Mouse (Mus musculus) heart, embryonic 16.5 days (tissue): ENCODE results near the gene Maea. TPM values are rescaled to one million over a fixed set of nuclear protein-coding genes. Genes with fewer than 3 reads are reported as not detected.

ENCODE experiments used
- ATAC-seq: fragments of 200-750 bp; cut with Nextera tagmentation; replicated peaks from 2 replicates; pipeline ENCODE4 v1.8.0; 2017; ENCODE audit warnings: moderate number of reproducible peaks; ENCODE audit not compliant: insufficient read depth, low FRiP score; ENCODE audit errors: extremely low read depth
- H3K27ac ChIP-seq: fragments of 300-500 bp; sonication (generic); 2 replicates; pipeline ENCODE4 v1.5.1; 2014; ENCODE audit warnings: mild to moderate bottlenecking, low read length, control low read depth, moderate library complexity
- H3K27me3 ChIP-seq: fragments of 300-500 bp; sonication (generic); 2 replicates; pipeline ENCODE4 v1.6.1; 2014; ENCODE audit warnings: low read length, mixed read lengths; ENCODE audit not compliant: control insufficient read depth, insufficient read depth
- H3K36me3 ChIP-seq: fragments of 300-500 bp; sonication (generic); 2 replicates; pipeline ENCODE4 v1.6.1; 2014; ENCODE audit not compliant: control insufficient read depth, insufficient read depth
- H3K4me1 ChIP-seq: fragments of 300-500 bp; sonication (generic); 2 replicates; pipeline ENCODE4 v1.6.1; 2014; ENCODE audit warnings: low read length, mixed read lengths; ENCODE audit not compliant: control insufficient read depth, insufficient read depth
- H3K4me2 ChIP-seq: fragments of 300-500 bp; sonication (generic); 2 replicates; pipeline ENCODE4 v1.6.1; 2014; ENCODE audit warnings: low read depth, mild to moderate bottlenecking, control low read depth, low read length
- H3K4me3 ChIP-seq: fragments of 300-500 bp; sonication (generic); 2 replicates; pipeline ENCODE4 v1.5.1; 2014; ENCODE audit warnings: mild to moderate bottlenecking, control low read depth, low read length
- H3K9ac ChIP-seq: fragments of 300-500 bp; sonication (generic); 2 replicates; pipeline ENCODE4 v1.6.1; 2014; ENCODE audit warnings: low read length, control low read depth
- H3K9me3 ChIP-seq: fragments of 300-500 bp; sonication (generic); replicated peaks from 2 replicates; pipeline ENCODE4 v1.6.1; 2016; ENCODE audit warnings: low read length; ENCODE audit not compliant: control insufficient read depth
- WGBS: fragments of 180-500 bp; shearing (Covaris S2); extraction: QIAGEN DNeasy Blood & Tissue Kit; methylation state at CpG from one replicate; pipeline ENCODE4 v1.1.7; 2014; 5-methylcytosine and 5-hydroxymethylcytosine counted together
- polyA plus RNA-seq: library from polyadenylated mRNA; unstranded; fragments of >200 nt; fragmentation: Nextera tagmentation; extraction: Ambion mirVana; gene quantifications from 2 replicates; pipeline ENCODE4 v1.2.1, GENCODE M21; 2015

Gene Maea
- polyA plus RNA-seq, 1 experiment from 2014 or later: 145 TPM

DNA sequence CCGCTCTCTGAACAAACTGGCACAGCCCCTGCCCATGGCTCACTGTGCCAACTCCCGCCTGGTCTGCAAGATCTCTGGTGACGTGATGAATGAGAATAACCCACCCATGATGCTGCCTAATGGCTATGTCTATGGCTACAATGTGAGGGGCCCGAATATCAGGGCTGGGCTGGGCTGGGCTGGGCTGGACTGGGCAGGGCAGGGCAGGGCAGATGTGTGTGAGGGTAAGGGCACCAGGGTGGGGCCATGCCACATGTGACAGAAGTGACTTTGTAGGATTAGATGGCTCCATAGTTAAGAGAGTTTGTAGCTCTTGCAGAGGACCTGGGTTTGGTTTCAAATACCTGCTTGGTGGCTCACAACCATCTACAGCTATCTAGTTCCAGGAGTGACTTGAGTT, 36.4 kb downstream of the Maea start:
- Histone ChIP-seq H3K27ac (no peak overlapping the region), H3K4me2 (no peak overlapping the region), H3K27me3 (no peaks in the 10 kb centered on the region), H3K9me3 (no peaks in the 10 kb centered on the region), H3K9ac (no peak overlapping the region), H3K36me3 (peaks cover 45% of the 10 kb centered on the region), H3K4me1 (no peaks in the 10 kb centered on the region), H3K4me3 (no peak overlapping the region)
- ATAC-seq: no peak
- 89% methylated on average over 4 of the region's 4 CpGs for WGBS

DNA sequence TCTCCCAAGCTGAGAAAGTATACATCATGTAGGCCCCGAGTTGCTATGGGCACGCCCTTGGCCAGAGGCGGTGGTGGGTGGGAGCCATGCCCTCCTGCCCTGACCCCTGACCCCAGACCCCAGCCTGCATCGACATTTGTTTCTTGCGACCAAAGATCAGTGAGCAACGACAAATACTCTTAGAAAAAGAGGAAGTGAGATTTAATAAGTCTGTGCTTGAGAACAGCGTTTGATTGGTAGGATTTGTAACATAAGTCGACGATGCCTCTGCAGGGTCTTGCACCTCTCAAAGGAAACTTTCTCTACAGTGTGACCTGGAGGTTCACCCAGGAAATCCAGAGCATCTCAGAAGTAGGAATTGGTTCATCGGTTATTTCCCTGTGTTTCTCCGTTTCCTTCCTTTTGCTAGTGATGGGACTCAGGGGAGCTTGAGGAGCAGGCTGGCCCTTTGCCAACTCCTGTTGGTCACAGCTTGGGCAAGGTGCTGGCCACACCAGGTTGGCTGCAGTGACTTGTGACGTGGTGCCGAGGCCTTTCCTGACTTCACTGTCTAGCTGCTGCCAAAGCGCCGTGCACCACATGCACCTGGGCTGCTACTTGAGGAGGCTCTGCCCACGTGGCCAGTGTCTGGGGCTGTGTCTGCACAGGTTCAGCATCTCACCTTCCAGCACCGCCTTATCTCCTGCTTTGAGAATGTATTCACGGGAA, 37.2 kb downstream of the Maea start:
- ATAC-seq: no peak
- Histone ChIP-seq H3K9me3 (no peaks in the 10 kb centered on the region), H3K9ac (no peak overlapping the region), H3K4me3 (no peak overlapping the region), H3K4me1 (no peaks in the 10 kb centered on the region), H3K27ac (no peak overlapping the region), H3K4me2 (no peak overlapping the region), H3K27me3 (no peaks in the 10 kb centered on the region), H3K36me3 (peaks cover 39% of the 10 kb centered on the region)
- WGBS: 81% methylated on average over 18 of the region's 18 CpGs

DNA sequence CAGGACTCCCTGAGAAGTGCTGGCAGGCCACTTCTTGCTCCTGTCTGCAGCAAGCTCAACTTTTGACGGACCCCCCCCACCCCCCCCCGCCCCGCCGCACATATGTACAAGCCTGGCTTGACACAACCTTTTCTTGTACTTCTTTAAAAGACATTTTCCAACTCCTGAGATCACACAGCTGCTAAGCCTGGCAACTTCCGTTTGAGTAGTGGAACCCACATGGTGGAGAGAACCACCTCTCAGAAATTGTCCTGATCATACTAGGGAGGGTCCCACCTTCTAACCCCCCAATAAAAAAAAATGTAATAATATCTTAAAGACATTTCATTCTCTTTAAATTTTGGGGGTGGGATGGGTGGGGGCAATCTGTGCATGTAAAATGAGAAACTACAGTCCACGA, 41.9 kb downstream of the Maea start:
- Histone ChIP-seq H3K4me2 (peak overlapping the region; percentile 82; the same call in 1 of the 2 replicates), H3K36me3 (peaks cover 20% of the 10 kb centered on the region), H3K27me3 (no peaks in the 10 kb centered on the region), H3K9me3 (no peaks in the 10 kb centered on the region), H3K4me1 (peaks cover 4% of the 10 kb centered on the region), H3K27ac (no peak overlapping the region), H3K9ac (no peak overlapping the region), H3K4me3 (no peak overlapping the region; the same call in 1 of the 2 replicates)
- 39% methylated on average over 6 of the region's 6 CpGs for WGBS
- no peak for ATAC-seq

DNA sequence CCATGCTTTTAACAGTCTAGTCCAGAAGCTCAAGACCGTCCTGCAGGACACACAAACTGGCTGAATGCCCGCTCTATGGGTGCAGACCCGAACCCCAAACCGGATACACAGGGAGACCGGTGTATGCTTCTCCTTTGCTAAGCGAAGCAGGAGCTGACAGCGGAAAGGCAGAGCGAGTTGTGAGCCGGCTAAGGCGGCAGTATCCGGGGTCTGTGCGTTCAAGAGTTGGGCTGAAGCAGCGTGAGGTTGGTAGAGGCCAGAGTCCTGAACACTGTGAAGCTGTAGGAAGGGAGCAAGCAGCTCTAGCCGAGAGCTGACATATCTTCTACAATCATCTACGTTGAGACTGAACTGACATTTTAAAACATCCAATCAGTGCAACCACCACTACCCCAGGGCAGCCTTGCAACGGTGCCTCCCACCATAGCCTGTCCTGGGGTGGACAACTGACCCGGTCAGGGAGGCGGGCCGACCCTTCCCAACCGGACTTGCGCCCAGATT, 42.5 kb downstream of the Maea start:
- Histone ChIP-seq H3K9ac (peak overlapping the region; percentile 80), H3K4me3 (peak overlapping the region; percentile 67), H3K9me3 (no peaks in the 10 kb centered on the region), H3K4me2 (peak overlapping the region; percentile 82), H3K36me3 (peaks cover 13% of the 10 kb centered on the region), H3K4me1 (peaks cover 4% of the 10 kb centered on the region), H3K27me3 (no peaks in the 10 kb centered on the region), H3K27ac (peak overlapping the region; percentile 97)
- peak; percentile 34 for ATAC-seq
- WGBS: 1% methylated on average over 21 of the region's 21 CpGs

DNA sequence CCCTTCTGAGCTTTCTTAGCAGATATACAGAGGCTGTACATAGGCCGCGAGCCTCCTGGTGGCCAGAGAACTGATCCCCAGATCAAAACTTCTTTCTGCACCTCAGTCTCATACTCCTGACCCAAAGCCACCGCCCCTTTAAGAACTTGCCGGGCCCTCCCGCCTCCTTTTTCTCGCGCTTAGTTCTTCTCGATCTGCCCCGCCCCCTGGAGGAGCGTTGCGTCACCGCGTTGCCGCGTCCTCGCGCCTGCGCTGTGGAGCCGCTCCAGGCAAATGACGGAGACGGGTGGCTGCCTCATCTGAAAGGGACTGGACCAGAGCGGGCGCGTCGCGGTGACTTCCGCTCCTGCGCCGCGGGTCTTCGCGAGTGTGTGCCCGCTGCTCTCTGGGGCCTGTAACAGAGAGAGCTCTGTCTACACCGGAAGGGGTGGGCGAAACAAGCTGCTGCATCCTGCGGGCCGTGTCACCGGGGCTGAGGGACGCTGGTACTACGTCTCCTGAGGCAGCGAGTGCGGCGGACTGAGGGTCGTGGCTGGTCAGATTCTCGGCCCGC, 43.1 kb downstream of the Maea start, which contains the start of gene Uvssa:
Gene Uvssa (plus strand): TSS at position 248 of the 553 bp plus-strand sequence.
- Histone ChIP-seq H3K9me3 (no peaks in the 10 kb centered on the region), H3K4me3 (peak within 1 kb of the TSS; percentile 67), H3K36me3 (peaks cover 8% of the 10 kb centered on the region; the same call in 1 of the 2 replicates), H3K4me1 (peaks cover 4% of the 10 kb centered on the region), H3K27ac (peak within 1 kb of the TSS; percentile 97), H3K27me3 (no peaks in the 10 kb centered on the region), H3K9ac (peak within 1 kb of the TSS; percentile 87), H3K4me2 (peak within 1 kb of the TSS; percentile 82)
- under 1% methylated on average over 46 of the region's 46 CpGs for WGBS
- peak; percentile 98 for ATAC-seq

DNA sequence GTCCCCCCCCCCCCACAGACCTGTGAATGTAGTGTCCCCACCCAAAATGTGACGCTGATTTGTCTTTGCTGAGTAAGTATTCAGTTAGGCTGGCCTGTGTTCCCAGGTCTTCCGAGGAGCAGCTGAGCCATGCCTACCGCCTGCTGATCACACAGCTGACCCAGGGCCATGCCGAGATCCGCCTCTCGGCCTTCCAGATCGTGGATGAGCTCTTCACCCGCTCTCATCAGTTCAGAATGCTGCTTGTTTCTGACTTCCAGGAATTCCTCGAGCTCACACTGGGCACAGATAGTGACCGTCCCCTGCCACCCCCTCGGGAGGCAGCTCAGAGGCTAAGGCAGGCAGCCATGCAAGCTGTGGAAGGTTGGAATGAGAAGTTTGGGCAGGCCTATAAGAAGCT, 52.2 kb downstream of the Maea start:
- no peaks in the 10 kb centered on the region for H3K27me3 ChIP-seq
- ATAC-seq: no peak

DNA sequence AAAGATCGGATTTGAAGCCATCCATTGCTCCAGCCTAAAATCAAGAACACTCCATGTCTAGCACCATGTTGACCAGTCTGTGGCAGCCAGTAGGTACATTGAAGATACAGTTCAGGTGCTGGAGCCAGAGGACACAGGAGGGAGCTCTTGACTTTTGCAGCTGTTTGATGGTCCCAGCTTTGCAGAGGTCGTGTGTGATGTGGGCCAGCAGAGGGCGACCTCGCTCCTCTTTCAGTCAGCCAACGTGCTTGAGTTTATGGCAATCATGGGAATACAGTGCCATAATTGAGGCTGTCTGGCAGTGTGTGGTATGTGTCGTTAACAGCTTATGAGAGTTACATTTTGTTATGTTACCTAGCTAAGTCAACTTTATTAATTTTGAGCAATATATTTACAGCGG, 58.5 kb downstream of the Maea start:
- Histone ChIP-seq H3K9me3 (no peaks in the 10 kb centered on the region), H3K4me1 (no peaks in the 10 kb centered on the region), H3K36me3 (peaks cover 10% of the 10 kb centered on the region), H3K27me3 (no peaks in the 10 kb centered on the region), H3K27ac (no peak overlapping the region), H3K4me2 (no peak overlapping the region), H3K9ac (no peak overlapping the region), H3K4me3 (no peak overlapping the region)
- 0 out of 2 replicates have a peak, but pooled peaks have one; percentile 37 for ATAC-seq
- WGBS: 15% methylated on average over 7 of the region's 7 CpGs

More for the DNA sequence above, 52.2 kb downstream of the Maea start:
- Histone ChIP-seq H3K4me2 (no peak overlapping the region), H3K4me1 (no peaks in the 10 kb centered on the region), H3K9ac (no peak overlapping the region), H3K4me3 (no peak overlapping the region), H3K27ac (no peak overlapping the region), H3K36me3 (peaks cover 15% of the 10 kb centered on the region), H3K9me3 (no peaks in the 10 kb centered on the region)
- 73% methylated on average over 11 of the region's 11 CpGs for WGBS

DNA sequence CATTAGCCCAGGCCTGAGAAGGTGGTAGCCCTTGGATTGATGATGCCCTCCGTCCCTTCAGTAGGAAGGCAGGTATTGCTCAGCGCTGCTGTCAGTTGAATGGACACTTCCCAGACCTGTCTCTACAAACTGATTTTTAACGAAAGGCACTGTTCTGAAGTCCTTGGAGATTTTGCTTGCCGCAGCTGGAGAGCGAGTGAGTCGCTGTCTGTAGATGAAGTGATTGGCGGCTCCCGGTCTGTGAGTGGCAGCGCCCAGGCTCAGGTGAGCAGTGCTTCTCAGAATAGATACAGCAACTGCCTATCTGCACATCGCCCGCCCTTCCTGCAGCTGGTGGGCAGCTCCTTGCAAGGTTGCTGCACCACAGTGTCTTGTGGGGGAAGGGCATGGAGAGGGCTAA, 60.4 kb downstream of the Maea start:
- 85% methylated on average over 11 of the region's 11 CpGs for WGBS
- H3K4me1 ChIP-seq: peaks cover 10% of the 10 kb centered on the region
- no peaks in the 10 kb centered on the region for H3K9me3 ChIP-seq
- ATAC-seq: no peak
- no peaks in the 10 kb centered on the region for H3K27me3 ChIP-seq
- no peak overlapping the region for H3K27ac ChIP-seq
- peaks cover 6% of the 10 kb centered on the region for H3K36me3 ChIP-seq
- H3K4me2 ChIP-seq: no peak overlapping the region
- H3K9ac ChIP-seq: no peak overlapping the region
- no peak overlapping the region for H3K4me3 ChIP-seq

DNA sequence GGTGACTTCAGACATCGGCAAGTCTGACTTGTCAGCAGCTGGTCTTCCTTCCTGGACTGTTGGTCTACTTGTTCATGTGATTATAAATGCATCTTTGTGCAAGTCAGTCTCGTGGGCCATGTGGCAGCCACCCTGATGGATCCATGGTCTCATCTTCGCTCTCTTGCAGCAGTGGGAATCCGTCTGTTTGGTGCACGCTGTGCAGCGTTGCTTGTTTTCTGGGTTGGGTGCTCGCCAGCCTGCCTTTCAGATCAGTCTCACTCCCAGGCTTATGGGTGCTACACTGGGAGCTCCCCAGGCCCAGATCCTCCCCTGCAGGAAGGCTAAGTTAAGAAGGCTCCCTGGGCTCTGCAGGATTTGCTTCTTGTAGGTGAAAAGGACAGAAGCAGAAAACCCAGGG, 61.5 kb downstream of the Maea start:
- no peak overlapping the region for H3K4me3 ChIP-seq
- no peaks in the 10 kb centered on the region for H3K27me3 ChIP-seq
- H3K9me3 ChIP-seq: no peaks in the 10 kb centered on the region
- no peak overlapping the region for H3K4me2 ChIP-seq
- no peak overlapping the region for H3K27ac ChIP-seq
- peaks cover 13% of the 10 kb centered on the region for H3K4me1 ChIP-seq
- ATAC-seq: no peak
- H3K36me3 ChIP-seq: peaks cover 5% of the 10 kb centered on the region
- no peak overlapping the region for H3K9ac ChIP-seq
- WGBS: 87% methylated on average over 7 of the region's 7 CpGs
